Mouse (Mus musculus) Muller cell, postnatal 12 days (primary cell): ENCODE data around the gene St6galnac6.
A peak's percentile ranks its signal among the peaks of the same experiment; 100 is the strongest.

Source experiments
- DNase-seq: peaks from one replicate; pipeline ENCODE4 v3.0.0-alpha.2; 2015; ENCODE audit errors: inconsistent ontology term

The St6galnac6 gene

DNA sequence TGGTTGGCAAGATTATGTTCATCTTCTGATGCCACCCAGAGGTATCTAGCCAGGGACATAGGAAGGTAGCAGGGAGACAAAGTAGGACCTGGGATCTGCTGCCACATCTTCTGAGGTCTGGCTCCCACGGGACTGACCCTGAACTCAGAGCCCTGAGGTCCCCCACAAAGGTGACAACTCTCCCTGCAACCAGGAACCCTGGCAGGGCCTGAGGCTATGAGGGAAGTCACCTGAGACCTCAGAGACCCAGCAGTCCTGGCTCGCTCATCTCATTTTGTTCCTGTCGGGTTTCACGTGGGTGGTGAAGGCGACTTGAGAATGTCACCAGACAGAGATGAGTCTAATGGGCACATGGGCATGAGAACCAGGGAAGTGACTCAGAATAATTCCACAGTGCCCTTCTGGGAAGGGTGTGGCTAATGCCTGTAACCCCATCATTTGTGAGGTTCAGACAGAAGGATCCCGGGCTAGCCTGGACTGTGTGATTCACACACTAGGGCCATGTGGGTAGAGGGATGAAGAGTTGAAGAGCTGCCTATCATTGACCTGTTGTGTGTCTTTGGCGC lies 14.3 kb upstream of the St6galnac6 start:
- DNase-seq, result no peak

GRCm38 (mm10) chr2:32586871-32587351 lies 12.6 kb upstream of the St6galnac6 start, which contains the start of gene St6galnac4:
Gene St6galnac4 (plus strand): TSS chr2:32587095.
- peak; percentile 99 for DNase-seq

GRCm38 (mm10) chr2:32587731-32588321 lies 11.7 kb upstream of the St6galnac6 start:
- no peak for DNase-seq

GRCm38 (mm10) chr2:32589213-32589795 lies 10.2 kb upstream of the St6galnac6 start:
- peak; percentile 86 for DNase-seq

DNA sequence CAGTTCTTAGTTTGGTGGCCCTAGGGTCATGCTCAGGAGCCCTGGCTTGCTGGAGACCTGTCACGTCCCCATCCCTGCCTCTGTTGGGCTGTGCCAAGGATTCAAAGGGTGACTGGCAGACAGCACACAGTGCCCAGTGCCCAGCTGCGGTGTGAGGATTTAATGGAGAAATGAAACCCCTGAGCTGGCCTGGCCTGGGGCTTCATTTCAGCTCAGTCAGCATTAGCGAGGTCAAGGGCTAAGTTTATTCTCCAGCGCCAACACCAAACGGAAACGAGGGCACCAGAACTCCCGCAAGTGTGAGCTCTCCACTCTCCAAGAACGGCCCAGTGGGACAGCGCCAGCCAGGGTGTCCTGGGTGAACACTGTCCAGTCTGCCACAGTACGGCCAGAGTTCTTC lies 9.3 kb upstream of the St6galnac6 start:
- no peak for DNase-seq

DNA sequence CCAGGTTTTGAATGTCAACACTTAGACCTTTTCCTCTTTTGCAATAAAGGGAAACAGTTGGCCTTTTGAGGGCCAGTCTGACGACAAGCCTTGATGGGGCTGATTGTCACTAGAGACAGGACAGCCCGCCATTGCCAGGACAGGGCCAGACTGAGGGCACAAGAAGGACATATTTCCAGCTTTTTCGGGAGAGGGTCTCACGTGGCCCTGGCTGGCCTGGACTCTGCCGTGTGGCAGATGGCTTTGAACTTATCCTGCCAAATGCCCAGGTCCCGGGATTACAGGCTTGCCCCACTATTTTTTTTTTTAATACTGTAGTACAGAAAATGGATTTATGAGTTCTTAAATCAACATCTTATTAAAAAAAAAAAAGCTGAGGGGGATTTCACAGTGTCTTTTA lies 8.3 kb upstream of the St6galnac6 start:
- no peak for DNase-seq

GRCm38 (mm10) chr2:32596725-32597124 lies 2.8 kb upstream of the St6galnac6 start:
- DNase-seq, result no peak

- no peak for DNase-seq
Observed at GRCm38 (mm10) chr2:32597248-32597647, 2.3 kb upstream of the St6galnac6 start.

DNA sequence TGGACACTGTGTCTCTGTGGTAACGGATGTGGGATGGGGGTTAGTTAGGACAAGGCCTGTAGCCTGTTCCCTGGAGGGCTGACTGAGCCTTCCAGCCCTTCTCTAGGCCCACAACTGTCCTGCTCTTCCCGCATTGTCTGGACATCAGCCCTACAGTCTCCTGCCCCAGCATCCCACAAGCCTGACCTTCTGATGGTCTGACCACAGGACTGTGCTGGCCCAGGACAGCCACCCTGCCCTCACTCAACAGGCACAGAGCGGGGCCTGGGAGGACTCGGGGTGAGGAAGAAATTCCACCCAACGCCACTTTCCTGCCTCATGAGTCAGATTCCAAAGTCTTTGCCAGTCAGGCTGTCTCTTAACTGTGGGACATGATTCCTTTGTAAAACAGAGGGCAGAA lies 1.8 kb upstream of the St6galnac6 start:
- peak; percentile 59 for DNase-seq

- DNase-seq, result no peak
Observed at GRCm38 (mm10) chr2:32598506-32598905, 1.0 kb upstream of the St6galnac6 start.

- DNase-seq, result no peak
Observed at GRCm38 (mm10) chr2:32601417-32602065, 2.0 kb downstream of the St6galnac6 start.

DNA sequence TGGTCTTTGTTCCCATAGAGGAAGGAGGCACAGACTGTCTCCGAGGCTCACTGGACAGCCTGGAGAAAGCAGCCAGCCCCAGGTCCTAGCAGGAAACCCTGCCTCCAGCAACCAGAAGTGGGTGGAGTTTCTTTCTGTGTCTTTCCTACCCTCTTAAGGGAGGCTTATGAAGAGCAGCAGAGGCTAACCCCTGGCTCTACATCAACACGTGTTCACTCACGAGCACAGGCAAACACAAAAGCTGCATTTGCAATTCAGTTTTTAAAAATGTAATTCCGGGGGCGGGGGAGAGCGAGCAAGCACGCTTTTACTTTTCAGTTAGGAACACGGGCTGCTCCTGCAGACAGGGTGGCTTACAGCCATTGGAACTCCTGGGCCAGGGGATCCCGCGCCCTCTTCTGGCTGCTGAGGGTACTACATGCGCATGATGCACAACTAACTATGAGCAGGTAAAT lies 3.1 kb downstream of the St6galnac6 start:
- DNase-seq, result peak; percentile 81

DNA sequence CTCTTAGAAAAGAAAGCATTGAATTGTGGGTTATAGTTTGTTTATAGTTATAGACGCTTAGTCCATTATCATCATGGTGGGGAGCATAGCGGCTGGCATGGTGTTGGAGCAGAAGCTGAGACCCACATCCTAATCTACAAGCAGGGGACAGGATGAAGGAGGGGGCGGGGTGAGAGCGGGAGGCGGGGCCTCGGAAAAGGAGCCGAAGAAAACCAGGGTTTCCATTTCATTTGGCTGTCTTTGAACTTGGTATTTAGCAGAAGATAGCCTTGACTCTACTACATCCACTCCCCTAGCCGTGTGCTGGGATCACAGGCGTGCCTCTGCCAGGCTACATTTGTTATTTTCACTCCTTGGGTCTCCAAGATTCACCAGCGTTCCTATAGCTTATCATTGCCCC lies 5.1 kb downstream of the St6galnac6 start:
- no peak for DNase-seq

GRCm38 (mm10) chr2:32606161-32607142 lies 6.9 kb downstream of the St6galnac6 start:
- peak; percentile 86 for DNase-seq

GRCm38 (mm10) chr2:32607262-32607947 lies 7.9 kb downstream of the St6galnac6 start:
- peak; percentile 51 for DNase-seq

DNA sequence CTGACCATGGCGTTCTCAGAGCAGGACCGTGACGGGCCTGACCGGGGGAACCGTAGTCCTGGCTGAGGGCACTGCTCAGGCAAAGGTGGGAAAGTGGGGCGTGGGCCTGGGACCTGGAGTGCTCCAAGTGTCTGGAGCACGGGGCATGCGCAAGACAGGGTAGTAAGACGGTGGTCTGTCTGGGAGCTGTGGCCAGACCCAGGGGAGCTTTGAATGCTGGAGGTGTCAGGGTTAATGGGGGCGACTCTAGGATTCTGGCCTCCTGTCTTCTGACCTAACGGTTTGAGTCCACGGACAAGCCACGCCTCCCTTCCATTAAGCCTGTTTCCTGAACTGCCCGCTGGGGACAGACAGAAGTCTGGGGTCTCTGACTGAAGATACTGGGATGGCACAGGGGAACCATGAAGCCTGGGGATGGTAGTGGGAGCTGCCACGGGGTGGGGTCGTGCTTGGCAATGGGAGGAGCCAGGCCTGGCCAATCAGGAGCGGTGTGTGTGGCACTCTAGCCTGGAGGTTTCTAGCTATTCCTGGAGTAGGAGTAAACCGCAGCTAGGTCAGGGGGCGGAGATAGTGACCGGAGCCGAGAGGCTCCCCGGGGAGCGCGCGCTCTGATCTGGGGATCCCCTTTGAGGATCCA lies 8.8 kb downstream of the St6galnac6 start:
- peak; percentile 89 for DNase-seq

- DNase-seq, result no peak
Observed at GRCm38 (mm10) chr2:32608778-32609435, 9.4 kb downstream of the St6galnac6 start.

DNA sequence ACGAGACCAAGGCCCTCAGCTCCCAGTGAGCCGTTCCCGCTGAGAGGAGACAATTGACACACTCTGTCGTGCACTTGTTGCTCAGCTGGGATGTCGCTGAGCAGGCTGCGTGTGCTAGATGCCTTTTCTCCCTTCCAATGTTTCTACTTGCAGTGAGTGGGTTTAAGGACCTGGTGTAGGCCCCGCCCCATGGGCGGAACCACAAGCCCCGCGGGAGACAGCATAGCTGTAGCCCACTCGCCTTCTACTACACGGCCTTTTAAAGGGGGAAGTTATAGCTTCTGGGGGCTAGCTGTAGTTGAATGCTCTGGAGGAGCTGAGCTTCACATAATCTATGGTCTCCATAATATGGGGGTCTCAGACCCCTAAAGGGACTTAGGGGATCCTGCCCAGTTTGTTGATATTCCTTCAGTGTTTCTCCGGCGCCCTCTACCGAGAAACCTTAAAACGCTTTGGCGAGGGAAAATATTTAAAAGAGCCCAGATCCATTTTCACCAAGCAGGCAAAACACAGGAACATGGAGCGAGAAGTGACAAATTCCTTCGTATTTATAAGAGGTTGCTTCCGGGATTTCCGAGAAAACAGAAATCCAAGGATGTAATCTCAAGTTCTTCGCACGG lies 11.2 kb downstream of the St6galnac6 start:
- peak; percentile 60 for DNase-seq

DNA sequence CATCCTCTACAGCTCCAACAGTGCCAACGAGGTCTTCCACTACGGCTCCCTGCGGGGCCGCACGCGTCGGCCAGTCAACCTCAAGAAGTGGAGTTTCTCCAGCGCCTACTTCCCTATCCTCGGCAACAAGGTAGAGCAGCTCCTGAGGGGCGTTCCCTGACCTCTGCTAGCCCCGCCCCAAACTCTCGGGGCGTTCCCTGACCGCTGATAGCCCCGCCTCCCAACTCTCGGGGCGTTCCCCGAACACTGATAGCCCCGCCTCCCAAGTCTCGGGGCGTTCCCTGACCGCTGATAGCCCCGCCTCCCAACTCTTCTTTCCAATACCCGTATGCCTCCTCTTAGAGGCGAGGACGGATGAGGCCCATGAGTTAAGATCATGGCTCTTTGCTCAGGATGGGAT lies 12.8 kb downstream of the St6galnac6 start:
- DNase-seq, result no peak
